Mouse (Mus musculus): ENCODE data around the gene Ncbp2. TPM values are rescaled to one million over a fixed set of nuclear protein-coding genes. Genes with fewer than 3 reads are reported as not detected.
"Not testable (repeated sequence)": the region's sequence is repeated elsewhere in the genome, so short reads cannot be mapped to it uniquely, and the experiment has no call there.

Ncbp2 gene
- total and polyA plus RNA-seq, 2 experiments from 2014 or later, result 25.9 to 73.2 TPM

DNA sequence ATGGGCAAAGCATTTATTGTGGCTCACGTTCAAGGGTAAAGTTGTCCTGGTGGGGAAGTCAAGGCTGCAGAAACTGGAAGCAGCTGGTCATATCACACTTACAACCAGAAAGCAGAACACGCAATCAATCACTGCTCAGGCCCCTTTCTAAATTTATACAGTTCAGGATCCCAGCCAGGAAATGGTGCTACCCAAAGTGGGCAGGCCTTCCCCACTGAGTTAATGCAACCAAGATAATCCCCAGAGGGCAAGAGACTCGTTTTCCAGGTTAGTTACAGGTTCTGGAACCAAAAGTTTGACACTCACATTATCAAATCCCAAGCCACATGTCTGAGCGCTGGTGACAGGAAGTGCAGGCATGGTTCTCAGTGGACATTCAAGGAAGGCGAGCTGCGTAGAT is 9.5 kb upstream of the Ncbp2 start:
- H3K9me3 ChIP-seq (ENCODE audit: low read length), result no peaks in the 10 kb centered on the region
- H3K27me3 ChIP-seq (ENCODE audit: insufficient read depth, low read length), result no peaks in the 10 kb centered on the region
- WGBS, result 72% methylated on average over 6 of the region's 6 CpGs
- TF ChIP-seq CTCF (IDR thresholded peaks at IDR 0.05), result no peak
- DNase-seq (ENCODE audit: low spot score) (no peak), ATAC-seq (ENCODE audit: low FRiP score) (no peak)
- H3K4me3 ChIP-seq (ENCODE audit: low read depth, low read length), result no peak overlapping the region
- H3K4me2 ChIP-seq (ENCODE audit: low read depth, low read length, poor library complexity, severe bottlenecking), result no peak overlapping the region
- H3K9ac ChIP-seq (replicated peaks; ENCODE audit: low read length, poor library complexity, severe bottlenecking), result no peak overlapping the region
- no peaks in the 10 kb centered on the region for H3K36me3 ChIP-seq (ENCODE audit: insufficient read depth, low read length)
- 0 out of 2 replicates have a peak, but pooled peaks cover 6% of the 10 kb centered on the region for H3K4me1 ChIP-seq (ENCODE audit: insufficient read depth, low read length)
- no peak overlapping the region for H3K27ac ChIP-seq (ENCODE audit: low read depth, low read length)

DNA sequence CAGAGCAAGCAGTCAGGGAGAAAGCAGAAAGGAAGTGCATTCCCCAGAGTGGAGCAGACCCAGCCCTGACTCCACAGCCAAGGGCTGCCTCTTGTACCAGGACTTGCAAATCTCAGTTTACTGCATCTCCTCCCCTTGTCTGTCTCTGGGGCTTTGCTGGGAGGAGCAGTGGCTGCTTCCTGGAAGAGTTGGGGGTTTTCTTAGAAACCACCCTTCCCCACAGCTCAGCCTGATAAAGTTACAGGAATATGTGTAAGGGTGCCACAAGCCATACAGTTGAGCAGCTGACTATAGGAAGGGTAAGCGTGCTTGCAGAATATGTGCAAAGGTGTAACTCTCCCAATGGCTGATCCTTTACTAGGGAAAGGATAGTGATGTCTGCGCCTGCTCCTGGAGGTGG is 7.7 kb upstream of the Ncbp2 start:
- 67% methylated on average over 2 of the region's 2 CpGs for WGBS
- H3K4me1 ChIP-seq (ENCODE audit: insufficient read depth, low read length), result 0 out of 2 replicates have a peak, but pooled peaks cover 2% of the 10 kb centered on the region

DNA sequence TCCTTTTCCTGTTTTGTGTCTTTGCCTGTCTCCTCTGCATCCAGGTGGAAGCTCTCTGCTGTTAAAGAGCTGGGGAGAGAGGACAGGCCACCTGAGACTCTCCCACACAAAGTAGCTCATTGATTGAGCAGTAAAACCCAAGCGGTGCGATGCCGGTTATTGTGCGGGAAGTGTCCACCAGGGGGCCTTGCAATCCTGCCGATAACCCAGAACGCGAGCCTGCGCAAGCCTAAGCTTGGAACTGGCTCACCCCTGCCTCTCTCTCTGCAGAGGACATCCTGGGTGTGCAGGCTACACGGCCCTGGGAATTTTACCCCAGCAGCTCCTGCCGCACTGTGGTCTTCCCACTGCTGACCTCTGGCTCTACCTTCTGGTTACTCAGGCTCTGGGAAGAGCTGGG is 4.3 kb upstream of the Ncbp2 start:
- Histone ChIP-seq H3K27me3 (ENCODE audit: insufficient read depth, low read length) (no peaks in the 10 kb centered on the region), H3K4me1 (ENCODE audit: insufficient read depth, low read length) (peaks cover 12% of the 10 kb centered on the region), H3K4me3 (ENCODE audit: low read depth, low read length) (no peak overlapping the region), H3K9me3 (ENCODE audit: low read length) (no peaks in the 10 kb centered on the region), H3K9ac (replicated peaks; ENCODE audit: low read length, poor library complexity, severe bottlenecking) (no peak overlapping the region), H3K27ac (ENCODE audit: low read depth, low read length) (no peak overlapping the region), H3K4me2 (ENCODE audit: low read depth, low read length, poor library complexity, severe bottlenecking) (no peak overlapping the region), H3K36me3 (ENCODE audit: insufficient read depth, low read length) (peaks cover 8% of the 10 kb centered on the region)
- peak; percentile 84 for DNase-seq (ENCODE audit: low spot score)
- no peak; the same call in 1 of the 2 replicates for ATAC-seq (ENCODE audit: low FRiP score)
- TF ChIP-seq CTCF (IDR thresholded peaks at IDR 0.05), result peak; percentile 83
- WGBS, result 2% methylated on average over 10 of the region's 10 CpGs

More for the DNA sequence above, 7.7 kb upstream of the Ncbp2 start:
- Histone ChIP-seq H3K36me3 (ENCODE audit: insufficient read depth, low read length) (peaks cover 8% of the 10 kb centered on the region), H3K9me3 (ENCODE audit: low read length) (no peaks in the 10 kb centered on the region), H3K4me3 (ENCODE audit: low read depth, low read length) (no peak overlapping the region), H3K27me3 (ENCODE audit: insufficient read depth, low read length) (no peaks in the 10 kb centered on the region), H3K4me2 (ENCODE audit: low read depth, low read length, poor library complexity, severe bottlenecking) (no peak overlapping the region), H3K27ac (ENCODE audit: low read depth, low read length) (no peak overlapping the region), H3K9ac (replicated peaks; ENCODE audit: low read length, poor library complexity, severe bottlenecking) (no peak overlapping the region)
- DNase-seq (ENCODE audit: low spot score) (no peak), ATAC-seq (ENCODE audit: low FRiP score) (no peak)
- no peak for TF ChIP-seq CTCF (IDR thresholded peaks at IDR 0.05)

DNA sequence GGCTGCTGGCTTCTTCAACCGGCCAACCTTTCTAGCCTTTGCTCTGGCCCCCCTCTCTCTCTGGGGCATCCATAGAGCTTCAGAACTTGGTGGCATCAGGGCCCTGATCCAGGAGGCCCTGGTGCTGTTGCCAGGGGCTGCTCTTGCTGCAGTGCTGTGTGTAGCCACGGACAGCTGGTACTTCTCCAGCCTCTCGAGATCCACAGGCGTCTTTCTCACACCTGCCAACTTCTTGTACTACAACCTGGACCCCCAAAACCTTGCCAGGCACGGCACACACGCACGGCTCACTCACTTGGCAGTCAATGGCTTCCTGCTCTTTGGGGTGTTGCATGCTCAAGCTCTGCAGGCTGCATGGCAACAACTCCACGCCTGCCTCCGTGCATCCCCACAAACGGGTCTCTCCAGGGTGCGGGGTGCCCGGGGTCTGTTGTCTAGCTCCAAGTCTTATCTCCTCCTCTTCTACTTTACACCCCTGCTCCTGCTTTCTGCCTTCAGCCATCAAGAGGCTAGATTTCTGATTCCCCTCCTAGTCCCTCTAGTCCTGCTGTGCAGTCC is 3.5 kb upstream of the Ncbp2 start:
- H3K4me3 ChIP-seq (ENCODE audit: low read depth, low read length), result no peak overlapping the region
- peaks cover 8% of the 10 kb centered on the region for H3K36me3 ChIP-seq (ENCODE audit: insufficient read depth, low read length)
- WGBS, result 89% methylated on average over 12 of the region's 12 CpGs
- H3K4me1 ChIP-seq (ENCODE audit: insufficient read depth, low read length), result peaks cover 16% of the 10 kb centered on the region
- H3K9me3 ChIP-seq (ENCODE audit: low read length), result no peaks in the 10 kb centered on the region
- ATAC-seq (ENCODE audit: low FRiP score) (no peak), DNase-seq (ENCODE audit: low spot score) (no peak)
- no peak overlapping the region for H3K9ac ChIP-seq (replicated peaks; ENCODE audit: low read length, poor library complexity, severe bottlenecking)
- no peak for TF ChIP-seq CTCF (IDR thresholded peaks at IDR 0.05)
- H3K4me2 ChIP-seq (ENCODE audit: low read depth, low read length, poor library complexity, severe bottlenecking), result no peak overlapping the region
- no peaks in the 10 kb centered on the region for H3K27me3 ChIP-seq (ENCODE audit: insufficient read depth, low read length)
- H3K27ac ChIP-seq (ENCODE audit: low read depth, low read length), result no peak overlapping the region

DNA sequence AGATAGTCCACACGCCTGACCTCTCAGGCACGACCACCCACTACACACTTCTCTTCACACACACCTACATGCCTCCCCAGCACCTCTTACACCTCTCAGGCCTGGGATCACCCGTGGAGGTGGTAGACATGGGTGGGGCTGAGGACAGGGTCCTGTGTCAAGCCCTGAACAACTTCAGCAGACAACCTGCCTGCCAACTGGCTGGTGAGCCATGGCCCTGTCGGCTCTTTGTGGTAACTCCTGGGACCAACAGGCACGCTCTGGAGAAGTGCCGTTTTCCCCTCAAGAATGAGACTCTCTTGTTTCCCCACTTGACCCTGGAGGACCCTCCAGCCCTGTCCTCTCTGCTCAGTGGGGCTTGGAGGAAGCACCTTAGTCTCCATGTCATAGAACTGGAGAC is 2.9 kb upstream of the Ncbp2 start:
- Histone ChIP-seq H3K4me1 (ENCODE audit: insufficient read depth, low read length) (peaks cover 17% of the 10 kb centered on the region), H3K4me3 (ENCODE audit: low read depth, low read length) (no peak overlapping the region), H3K9me3 (ENCODE audit: low read length) (no peaks in the 10 kb centered on the region), H3K27ac (ENCODE audit: low read depth, low read length) (no peak overlapping the region), H3K36me3 (ENCODE audit: insufficient read depth, low read length) (peaks cover 8% of the 10 kb centered on the region), H3K9ac (replicated peaks; ENCODE audit: low read length, poor library complexity, severe bottlenecking) (no peak overlapping the region), H3K4me2 (ENCODE audit: low read depth, low read length, poor library complexity, severe bottlenecking) (no peak overlapping the region), H3K27me3 (ENCODE audit: insufficient read depth, low read length) (no peaks in the 10 kb centered on the region)
- no peak for ATAC-seq (ENCODE audit: low FRiP score)
- no peak for TF ChIP-seq CTCF (IDR thresholded peaks at IDR 0.05)
- no peak for DNase-seq (ENCODE audit: low spot score)
- 86% methylated on average over 6 of the region's 6 CpGs for WGBS

DNA sequence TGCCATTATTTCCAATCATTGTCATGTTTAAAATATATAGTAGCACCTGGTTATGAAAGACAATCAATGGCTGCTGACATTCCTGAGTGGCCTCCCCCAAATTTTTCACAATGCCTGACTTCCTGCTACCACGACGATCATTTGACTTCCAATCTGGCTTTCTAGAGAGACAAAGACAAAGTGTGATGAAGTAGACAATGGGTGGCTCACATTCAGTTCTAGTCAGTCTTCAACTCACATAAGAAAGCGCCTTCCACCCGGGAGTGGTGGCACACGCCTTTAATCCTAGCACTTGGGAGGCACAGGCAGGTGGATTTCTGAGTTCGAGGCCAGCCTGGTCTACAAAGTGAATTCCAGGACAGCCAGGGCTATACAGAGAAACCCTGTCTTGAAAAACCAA is 2.3 kb upstream of the Ncbp2 start:
- not testable (repeated sequence) for ATAC-seq (ENCODE audit: low FRiP score); H3K4me3 ChIP-seq (ENCODE audit: low read depth, low read length); H3K9ac ChIP-seq (replicated peaks; ENCODE audit: low read length, poor library complexity, severe bottlenecking); H3K4me2 ChIP-seq (ENCODE audit: low read depth, low read length, poor library complexity, severe bottlenecking); H3K27ac ChIP-seq (ENCODE audit: low read depth, low read length); H3K27me3 ChIP-seq (ENCODE audit: insufficient read depth, low read length); DNase-seq (ENCODE audit: low spot score); H3K9me3 ChIP-seq (ENCODE audit: low read length); H3K36me3 ChIP-seq (ENCODE audit: insufficient read depth, low read length)
- WGBS, result 91% methylated on average over 6 of the region's 6 CpGs
- peaks cover 17% of the 10 kb centered on the region for H3K4me1 ChIP-seq (ENCODE audit: insufficient read depth, low read length)
